Mouse (Mus musculus) liver, embryonic 14.5 days (tissue): ENCODE measurements around the gene Bahd1. TPM values are rescaled to one million over a fixed set of nuclear protein-coding genes. Genes with fewer than 3 reads are reported as not detected.

Experiments
- ATAC-seq: fragments of 200-750 bp; cut with Nextera tagmentation; 2 replicates; pipeline ENCODE4 v1.8.0; 2017; ENCODE audit warnings: moderate number of reproducible peaks, mild to moderate bottlenecking, moderate library complexity; ENCODE audit not compliant: insufficient read depth
- DNase-seq, 3 experiments: peaks; one replicate each; pipeline ENCODE4 v3.0.0-alpha.2; 2012 to 2013; ENCODE audit warnings: low read depth in 3 of 3, low spot score in 3 of 3
- H3K27ac ChIP-seq: fragments of 300-500 bp; sonication (generic); 2 replicates; pipeline ENCODE4 v1.5.1; 2014; ENCODE audit warnings: moderate library complexity, mild to moderate bottlenecking, control low read depth, inconsistent platforms
- H3K27me3 ChIP-seq: fragments of 300-500 bp; sonication (generic); 2 replicates; pipeline ENCODE4 v1.6.1; 2014; ENCODE audit warnings: mild to moderate bottlenecking, low read length, moderate library complexity; ENCODE audit not compliant: control insufficient read depth, insufficient read depth
- H3K36me3 ChIP-seq: fragments of 300-500 bp; sonication (generic); replicated peaks from 2 replicates; pipeline ENCODE4 v1.6.1; 2014; ENCODE audit warnings: low read depth; ENCODE audit not compliant: control insufficient read depth, insufficient read depth
- H3K4me1 ChIP-seq, 2 experiments: fragments of 200-500 bp in 1 of 2; fragments of 300-500 bp in 1 of 2; sonication (generic) in 1 of 2; replicated peaks; 2 replicates each; pipeline ENCODE4 v1.6.1; 2012 to 2014; ENCODE audit warnings: antibody characterized with exemption in 1 of 2, inconsistent platforms in 1 of 2, low read length in 1 of 2; ENCODE audit not compliant: control insufficient read depth in 2 of 2, insufficient read depth in 2 of 2
- H3K4me2 ChIP-seq: fragments of 300-500 bp; sonication (generic); 2 replicates; pipeline ENCODE4 v1.6.1; 2014; ENCODE audit warnings: low read depth, mild to moderate bottlenecking, control low read depth, moderate library complexity
- H3K4me3 ChIP-seq, 2 experiments: fragments of 200-500 bp in 1 of 2; fragments of 300-500 bp in 1 of 2; sonication (generic) in 1 of 2; 2 replicates each; pipeline ENCODE4 v1.5.1; 2012 to 2014; ENCODE audit warnings: low read depth in 2 of 2, low read length in 2 of 2, mild to moderate bottlenecking in 2 of 2, control low read depth in 1 of 2, inconsistent platforms in 1 of 2, moderate library complexity in 1 of 2; ENCODE audit not compliant: insufficient read depth in 1 of 2
- H3K9ac ChIP-seq: fragments of 300-500 bp; sonication (generic); replicated peaks from 2 replicates; pipeline ENCODE4 v1.6.1; 2014; ENCODE audit warnings: mild to moderate bottlenecking, control low read depth, moderate library complexity
- H3K9me3 ChIP-seq: fragments of 300-500 bp; sonication (generic); 2 replicates; pipeline ENCODE4 v1.6.1; 2016; ENCODE audit warnings: low read length, mixed read lengths; ENCODE audit not compliant: control insufficient read depth
- CTCF ChIP-seq: IDR thresholded peaks from 2 replicates; pipeline ENCODE4 v1.5.1; 2016; ENCODE audit warnings: antibody characterized with exemption, low read depth, control low read depth
- EP300 ChIP-seq: IDR thresholded peaks from 2 replicates; pipeline ENCODE4 v1.6.1; 2016; ENCODE audit warnings: antibody characterized with exemption, low read depth
- WGBS: fragments of 180-500 bp; shearing (Covaris S2); extraction: QIAGEN DNeasy Blood & Tissue Kit; methylation state at CpG from one replicate; pipeline ENCODE4 v1.1.7; 2014; ENCODE audit not compliant: insufficient replicate concordance; 5-methylcytosine and 5-hydroxymethylcytosine counted together
- polyA plus RNA-seq, 2 experiments: library from polyadenylated mRNA; depleted of rRNA in 1 of 2; stranded (reverse) in 1 of 2; unstranded in 1 of 2; fragments of >200 nt; fragmentation: Nextera tagmentation in 1 of 2; extraction: Ambion mirVana in 1 of 2; gene quantifications; 2 replicates each; pipeline versions ENCODE4 v1.2.1 to v1.2.3; 2012 to 2014

Gene Bahd1
- polyA plus RNA-seq, 2 experiments = 0.83 to 4.9 TPM

DNA sequence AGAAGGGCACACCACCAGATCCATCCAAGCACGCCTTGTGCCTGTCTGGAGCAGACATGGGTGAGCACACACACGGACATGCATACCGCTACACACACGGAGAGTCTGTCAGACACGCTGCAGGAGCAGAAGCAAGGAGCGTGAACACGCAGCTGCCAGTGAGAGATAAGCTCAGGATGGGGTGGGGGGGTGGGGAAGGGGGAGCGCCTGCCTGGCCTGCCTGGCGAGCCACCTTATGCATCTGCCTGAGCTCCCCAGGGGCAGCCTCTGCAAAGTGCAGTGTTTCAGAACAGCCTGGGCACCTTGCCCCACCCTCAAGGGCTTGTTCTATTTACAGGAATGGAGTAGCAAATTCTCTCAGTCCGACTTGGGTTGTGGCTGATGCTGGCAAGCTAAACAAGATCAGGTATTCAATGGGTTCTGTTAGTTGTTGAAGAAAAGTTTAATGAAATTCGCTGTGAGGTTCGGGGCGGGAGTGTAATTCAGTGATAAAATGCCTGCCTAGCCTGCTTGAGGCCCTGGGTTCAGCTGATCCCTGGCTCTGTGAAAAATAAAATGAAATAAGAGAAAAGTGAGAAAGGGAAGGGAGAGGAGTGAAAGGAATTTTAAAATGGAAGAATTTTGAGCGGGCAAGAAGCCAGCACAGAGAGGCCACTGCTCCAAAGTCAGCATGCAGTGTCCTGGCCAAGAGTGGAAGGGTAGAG is 12.2 kb upstream of the Bahd1 start:
- ATAC-seq = peak; percentile 92
- peak overlapping the region; percentile 76 for H3K9ac ChIP-seq
- DNase-seq = peak; percentile 67 to 75 (median 71)
- H3K4me2 ChIP-seq = peak overlapping the region; percentile 76
- H3K4me1 ChIP-seq = peaks cover 20 to 26% of the 10 kb centered on the region in 2 experiments
- H3K4me3 ChIP-seq = peak overlapping the region; percentile 34 to 59
- H3K9me3 ChIP-seq = no peaks in the 10 kb centered on the region
- H3K36me3 ChIP-seq = no peaks in the 10 kb centered on the region
- 5% methylated on average over 14 of the region's 14 CpGs for WGBS
- peaks cover 7% of the 10 kb centered on the region for H3K27me3 ChIP-seq
- TF ChIP-seq EP300 (peak; percentile 80), CTCF (no peak)
- peak overlapping the region; percentile 94 for H3K27ac ChIP-seq

DNA sequence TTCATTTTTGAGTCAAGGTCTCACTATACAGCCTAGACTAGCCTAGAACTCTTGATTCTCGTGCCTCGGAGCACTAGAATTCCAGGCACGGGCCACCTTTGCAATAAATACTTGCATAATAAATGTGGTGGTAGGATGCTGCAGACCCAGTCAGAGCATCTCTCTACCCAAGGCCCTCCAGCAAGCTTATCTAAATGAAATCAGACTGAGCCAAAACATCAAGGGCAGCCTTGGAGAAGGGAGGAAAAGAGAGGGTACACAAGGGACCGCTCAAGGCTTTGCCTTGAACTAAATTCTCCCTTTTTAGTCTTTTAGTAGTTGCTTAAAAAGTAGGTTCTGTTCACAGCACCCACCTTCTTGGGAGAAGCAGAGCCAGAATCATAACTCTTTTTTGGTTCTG is 9.0 kb upstream of the Bahd1 start:
- Histone ChIP-seq H3K9ac (no peak overlapping the region), H3K4me3 (no peak overlapping the region), H3K27me3 (peaks cover 28% of the 10 kb centered on the region), H3K36me3 (no peaks in the 10 kb centered on the region), H3K4me2 (no peak overlapping the region), H3K9me3 (no peaks in the 10 kb centered on the region), H3K27ac (no peak overlapping the region), H3K4me1 (peaks cover 19 to 25% of the 10 kb centered on the region in 2 experiments)
- WGBS = 82% methylated on average over 4 of the region's 4 CpGs
- DNase-seq (no peak), ATAC-seq (no peak)
- no peak for TF ChIP-seq EP300

DNA sequence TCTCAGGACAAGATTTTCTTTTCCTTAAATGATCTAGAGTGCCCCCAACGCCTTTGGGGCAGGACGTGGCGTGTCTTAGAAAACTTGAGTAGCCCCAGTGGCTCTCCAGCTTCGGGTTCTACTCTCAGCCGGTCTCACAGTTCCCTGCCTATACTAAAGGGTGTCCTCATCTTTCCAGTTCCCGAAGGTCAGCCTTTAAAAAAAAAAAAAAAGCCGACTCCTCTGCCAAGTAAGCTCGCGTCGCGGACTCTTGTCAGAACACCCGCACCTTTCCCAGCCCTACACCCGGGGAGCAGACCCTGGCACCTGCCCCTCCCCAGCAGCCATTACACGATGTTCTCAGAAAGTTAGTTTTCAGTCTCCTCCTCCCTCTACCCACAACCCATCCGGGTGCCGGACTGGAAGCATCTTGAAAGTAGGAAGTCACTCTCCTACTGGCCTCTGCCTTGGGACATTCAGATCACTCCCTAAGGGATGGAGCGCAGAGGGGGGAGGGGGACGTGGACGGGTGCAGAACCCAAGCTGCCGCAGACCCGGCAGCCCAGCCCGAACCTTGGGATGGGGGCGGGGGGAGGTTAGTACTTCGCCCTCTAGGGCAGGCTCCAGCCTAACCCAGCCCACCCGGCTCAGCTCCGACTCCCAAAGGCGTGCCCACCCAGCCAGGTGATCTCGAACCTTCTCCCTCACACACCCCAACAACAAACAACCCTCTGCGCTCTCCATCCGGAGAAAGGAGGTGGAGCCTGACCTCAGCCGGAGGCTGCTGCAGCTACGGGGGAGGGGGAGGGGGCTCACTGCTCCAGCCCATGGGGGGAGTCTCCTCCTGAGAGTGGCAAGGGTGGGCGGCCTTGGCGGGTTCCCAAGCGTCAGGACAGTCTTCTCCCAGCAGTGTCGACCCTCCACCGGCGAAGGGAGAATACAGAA is 3.9 kb upstream of the Bahd1 start:
- H3K9me3 ChIP-seq = no peaks in the 10 kb centered on the region
- peaks cover 73% of the 10 kb centered on the region for H3K27me3 ChIP-seq
- no peak overlapping the region for H3K9ac ChIP-seq
- ATAC-seq (no peak), DNase-seq (no peak)
- H3K4me1 ChIP-seq = peaks cover 0 to 12% of the 10 kb centered on the region in 2 experiments; a peak in 3 of 4 replicates
- WGBS = 3% methylated on average over 38 of the region's 38 CpGs
- TF ChIP-seq EP300 = no peak
- TF ChIP-seq CTCF = no peak
- H3K36me3 ChIP-seq = no peaks in the 10 kb centered on the region
- peak overlapping the region; percentile 49 for H3K4me2 ChIP-seq
- no peak overlapping the region for H3K27ac ChIP-seq
- H3K4me3 ChIP-seq = peak overlapping the region; percentile 31 to 33

DNA sequence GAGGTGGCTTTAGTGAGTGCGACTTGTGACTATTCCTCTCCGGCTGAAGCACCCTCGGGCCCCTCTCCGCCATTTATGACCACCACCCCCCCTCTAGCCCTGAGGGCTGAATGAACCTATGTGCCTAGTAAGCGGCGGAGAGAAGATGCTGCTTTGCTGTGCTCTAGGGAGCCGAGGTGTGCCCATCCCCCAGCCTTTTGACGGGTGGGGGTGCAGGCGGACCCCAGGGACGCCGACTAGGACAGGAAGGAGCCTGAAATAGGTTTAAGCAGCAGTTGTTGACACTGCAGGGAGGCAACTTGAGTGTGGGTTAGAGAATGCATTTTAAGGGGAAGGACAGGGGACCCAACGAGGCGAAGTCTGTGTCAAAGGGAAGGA is 3.3 kb upstream of the Bahd1 start:
- Histone ChIP-seq H3K9me3 (no peaks in the 10 kb centered on the region), H3K27me3 (peaks cover 69% of the 10 kb centered on the region), H3K36me3 (no peaks in the 10 kb centered on the region), H3K9ac (no peak overlapping the region), H3K4me1 (peaks cover 0 to 12% of the 10 kb centered on the region in 2 experiments; a peak in 3 of 4 replicates), H3K27ac (no peak overlapping the region), H3K4me2 (peak overlapping the region; percentile 49), H3K4me3 (peak overlapping the region; percentile 31 to 33)
- WGBS = 2% methylated on average over 13 of the region's 13 CpGs
- ATAC-seq = no peak
- DNase-seq = no peak
- TF ChIP-seq EP300 (no peak), CTCF (no peak)

DNA sequence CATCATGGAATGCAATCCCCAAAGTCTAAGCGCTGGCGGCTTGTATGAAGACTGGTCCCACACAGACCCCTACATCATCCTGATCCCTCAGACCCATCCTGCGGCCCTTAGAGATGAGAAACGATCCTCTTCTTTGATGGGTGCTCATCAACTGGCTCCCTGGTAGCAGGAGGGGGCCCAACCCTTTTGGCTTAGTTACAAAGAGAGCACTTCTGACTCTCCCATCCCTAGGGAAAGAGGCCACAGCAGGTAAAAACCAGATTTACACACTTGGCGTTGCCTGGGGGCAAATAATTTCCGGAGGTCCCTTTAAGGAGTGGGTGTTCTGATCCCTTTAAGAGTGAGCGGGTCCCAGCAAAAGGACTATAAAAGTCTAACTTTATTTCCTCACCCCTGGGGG is 2.8 kb upstream of the Bahd1 start:
- no peaks in the 10 kb centered on the region for H3K9me3 ChIP-seq
- peaks cover 0 to 12% of the 10 kb centered on the region in 2 experiments; a peak in 3 of 4 replicates for H3K4me1 ChIP-seq
- ATAC-seq (no peak), DNase-seq (no peak)
- H3K4me2 ChIP-seq = no peak overlapping the region
- no peak for TF ChIP-seq EP300
- TF ChIP-seq CTCF = no peak
- H3K27ac ChIP-seq = no peak overlapping the region
- no peak overlapping the region for H3K4me3 ChIP-seq
- no peak overlapping the region for H3K9ac ChIP-seq
- peaks cover 66% of the 10 kb centered on the region for H3K27me3 ChIP-seq
- H3K36me3 ChIP-seq = no peaks in the 10 kb centered on the region
- 5% methylated on average over 7 of the region's 7 CpGs for WGBS
